Mouse (Mus musculus) c-Kit-positive CD71-positive TER-119-positive erythroid progenitor cells, embryonic 14.5 days (primary cell): Measurements from ENCODE around the gene Bcam.
"Not testable (repeated sequence)": the region's sequence is repeated elsewhere in the genome, so short reads cannot be mapped to it uniquely, and the experiment has no call there.

Experiments used
- DNase-seq: peaks from one replicate; pipeline ENCODE4 v3.0.0-alpha.2; 2013; ENCODE audit warnings: low spot score

The Bcam gene

GRCm38 (mm10) chr7:19770984-19771391 lies at the start of gene Bcam:
Gene Bcam (minus strand): TSS chr7:19771016.
- DNase-seq, result no peak

- DNase-seq, result no peak
Measured at GRCm38 (mm10) chr7:19818875-19819274, 48.1 kb upstream of the Bcam start.

GRCm38 (mm10) chr7:19818440-19818839 lies 47.6 kb upstream of the Bcam start:
- no peak for DNase-seq

- no peak for DNase-seq
Measured at GRCm38 (mm10) chr7:19817382-19818105, 46.7 kb upstream of the Bcam start.

- DNase-seq, result peak; percentile 47
Measured at GRCm38 (mm10) chr7:19816224-19816771, 45.5 kb upstream of the Bcam start.

- no peak for DNase-seq
Measured at GRCm38 (mm10) chr7:19815296-19816223, 44.7 kb upstream of the Bcam start.

GRCm38 (mm10) chr7:19813579-19814122 lies 42.8 kb upstream of the Bcam start:
- no peak for DNase-seq

GRCm38 (mm10) chr7:19813161-19813560 lies 42.3 kb upstream of the Bcam start:
- DNase-seq, result no peak

- DNase-seq, result no peak
Measured at GRCm38 (mm10) chr7:19811114-19811513, 40.3 kb upstream of the Bcam start.

- no peak for DNase-seq
Measured at GRCm38 (mm10) chr7:19809369-19809768, 38.6 kb upstream of the Bcam start.

- no peak for DNase-seq
Measured at GRCm38 (mm10) chr7:19806356-19806969, 35.6 kb upstream of the Bcam start.

GRCm38 (mm10) chr7:19802995-19803394 lies 32.2 kb upstream of the Bcam start:
- peak; percentile 39 for DNase-seq

- DNase-seq, result peak; percentile 43
Measured at GRCm38 (mm10) chr7:19800764-19801163, 29.9 kb upstream of the Bcam start.

GRCm38 (mm10) chr7:19796697-19797588 lies 26.1 kb upstream of the Bcam start, which contains the start of gene Cblc:
Gene Cblc (minus strand): TSS chr7:19796809.
- peak; percentile 60 for DNase-seq

GRCm38 (mm10) chr7:19796254-19796653 lies 25.4 kb upstream of the Bcam start:
- DNase-seq, result no peak

GRCm38 (mm10) chr7:19795236-19795635 lies 24.4 kb upstream of the Bcam start:
- DNase-seq, result no peak

GRCm38 (mm10) chr7:19792701-19793630 lies 22.1 kb upstream of the Bcam start:
- no peak for DNase-seq

GRCm38 (mm10) chr7:19791504-19791903 lies 20.7 kb upstream of the Bcam start:
- DNase-seq, result not testable (repeated sequence)

GRCm38 (mm10) chr7:19789904-19790347 lies 19.1 kb upstream of the Bcam start:
- DNase-seq, result peak; percentile 77
